Mouse (Mus musculus) stomach, embryonic 16.5 days (tissue): ENCODE measurements at regions not wholly inside any gene's neighbourhood (a gene's known extent, or its start where the extent isn't known, plus 50 kb on each side); places are given as distances from the start of the nearest gene placed in this dataset.

Experiments used
- ATAC-seq: fragments of 200-750 bp; cut with Nextera tagmentation; 2 replicates; pipeline ENCODE4 v1.8.0; 2017; ENCODE audit warnings: moderate number of reproducible peaks, moderate TSS enrichment; ENCODE audit not compliant: insufficient read depth, low FRiP score
- H3K27ac ChIP-seq: fragments of 300-500 bp; sonication (generic); 2 replicates; pipeline ENCODE4 v1.5.1; 2014; ENCODE audit warnings: low read length
- H3K27me3 ChIP-seq: fragments of 300-500 bp; sonication (generic); 2 replicates; pipeline ENCODE4 v1.6.1; 2014; ENCODE audit warnings: low read length, control low read depth, mixed read lengths; ENCODE audit not compliant: control insufficient read depth, insufficient read depth
- H3K36me3 ChIP-seq: fragments of 300-500 bp; sonication (generic); 2 replicates; pipeline ENCODE4 v1.6.1; 2014; ENCODE audit warnings: low read length; ENCODE audit not compliant: control insufficient read depth, insufficient read depth
- H3K4me1 ChIP-seq: fragments of 300-500 bp; sonication (generic); 2 replicates; pipeline ENCODE4 v1.6.1; 2014; ENCODE audit warnings: low read length, control low read depth, mixed read lengths; ENCODE audit not compliant: control insufficient read depth, insufficient read depth
- H3K4me2 ChIP-seq: fragments of 300-500 bp; sonication (generic); 2 replicates; pipeline ENCODE4 v1.6.1; 2014; ENCODE audit warnings: low read depth, low read length, mixed read lengths
- H3K4me3 ChIP-seq: fragments of 300-500 bp; sonication (generic); replicated peaks from 2 replicates; pipeline ENCODE4 v1.5.1; 2014; ENCODE audit warnings: mild to moderate bottlenecking, low read length
- H3K9ac ChIP-seq: fragments of 300-500 bp; sonication (generic); 2 replicates; pipeline ENCODE4 v1.6.1; 2014; ENCODE audit warnings: low read length
- H3K9me3 ChIP-seq: fragments of 300-500 bp; sonication (generic); replicated peaks from 2 replicates; pipeline ENCODE4 v1.6.1; 2016; ENCODE audit warnings: low read length, control low read depth; ENCODE audit not compliant: control insufficient read depth
- WGBS: fragments of 180-500 bp; shearing (Covaris S2); extraction: QIAGEN DNeasy Blood & Tissue Kit; methylation state at CpG from one replicate; pipeline ENCODE4 v1.1.7; 2014; 5-methylcytosine and 5-hydroxymethylcytosine counted together

GRCm38 (mm10) chr8:25426207-25426606 is 602.0 kb upstream of the Adam5 start:
- Histone ChIP-seq H3K27ac (no peak overlapping the region), H3K9ac (no peak overlapping the region), H3K27me3 (no peaks in the 10 kb centered on the region), H3K4me1 (0 out of 2 replicates have a peak, but pooled peaks cover 2% of the 10 kb centered on the region), H3K36me3 (no peaks in the 10 kb centered on the region), H3K4me3 (no peak overlapping the region), H3K4me2 (no peak overlapping the region), H3K9me3 (no peaks in the 10 kb centered on the region)
- no peak for ATAC-seq
- 55% methylated on average over 1 of the region's 1 CpGs for WGBS

- no peak overlapping the region for H3K4me3 ChIP-seq
- H3K9me3 ChIP-seq, result no peaks in the 10 kb centered on the region
- no peaks in the 10 kb centered on the region for H3K4me1 ChIP-seq
- no peaks in the 10 kb centered on the region for H3K27me3 ChIP-seq
- no peak for ATAC-seq
- H3K36me3 ChIP-seq, result no peaks in the 10 kb centered on the region
- H3K4me2 ChIP-seq, result no peak overlapping the region
- no peak overlapping the region for H3K9ac ChIP-seq
- 85% methylated on average over 6 of the region's 6 CpGs for WGBS
- no peak overlapping the region for H3K27ac ChIP-seq
Measured at GRCm38 (mm10) chr8:25421478-25421877, 597.3 kb upstream of the Adam5 start.

DNA sequence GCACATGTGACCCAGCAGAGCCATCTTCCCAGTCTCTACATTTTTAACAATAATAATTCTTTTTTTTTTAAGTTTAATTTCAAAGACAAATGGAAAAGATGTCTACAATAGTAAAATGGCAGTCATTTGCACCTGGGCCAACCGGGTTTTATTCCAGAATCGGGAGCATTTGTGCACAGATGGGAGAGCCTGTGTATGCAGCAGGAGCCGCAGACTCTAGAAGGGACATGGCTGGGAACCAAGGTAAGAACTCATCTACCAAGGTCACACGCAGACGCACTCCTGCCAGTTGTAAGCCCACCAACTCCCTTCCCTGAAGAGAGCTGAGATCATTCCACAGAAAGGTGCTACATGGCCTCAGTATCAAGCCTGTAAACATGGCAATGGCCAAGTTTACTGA is 586.4 kb upstream of the Adam5 start:
- no peaks in the 10 kb centered on the region for H3K27me3 ChIP-seq
- no peaks in the 10 kb centered on the region for H3K36me3 ChIP-seq
- no peak overlapping the region for H3K4me2 ChIP-seq
- H3K4me3 ChIP-seq, result no peak overlapping the region
- H3K9ac ChIP-seq, result no peak overlapping the region
- ATAC-seq, result no peak
- no peaks in the 10 kb centered on the region for H3K4me1 ChIP-seq
- H3K9me3 ChIP-seq, result no peaks in the 10 kb centered on the region
- 89% methylated on average over 5 of the region's 5 CpGs for WGBS
- H3K27ac ChIP-seq, result no peak overlapping the region

- Histone ChIP-seq H3K9me3 (no peaks in the 10 kb centered on the region), H3K36me3 (no peaks in the 10 kb centered on the region), H3K27ac (no peak overlapping the region), H3K27me3 (no peaks in the 10 kb centered on the region), H3K4me3 (no peak overlapping the region), H3K4me2 (no peak overlapping the region), H3K9ac (no peak overlapping the region), H3K4me1 (no peaks in the 10 kb centered on the region)
- WGBS, result 92% methylated on average over 5 of the region's 5 CpGs
- ATAC-seq, result no peak
Measured at GRCm38 (mm10) chr8:25407862-25408261, 583.7 kb upstream of the Adam5 start.

- Histone ChIP-seq H3K27ac (no peak overlapping the region), H3K9ac (no peak overlapping the region), H3K27me3 (no peaks in the 10 kb centered on the region), H3K4me2 (no peak overlapping the region), H3K9me3 (no peaks in the 10 kb centered on the region), H3K36me3 (no peaks in the 10 kb centered on the region), H3K4me1 (peaks cover 7% of the 10 kb centered on the region; the same call in 1 of the 2 replicates), H3K4me3 (no peak overlapping the region)
- no peak for ATAC-seq
- WGBS, result 40% methylated on average over 6 of the region's 6 CpGs
Measured at GRCm38 (mm10) chr8:25392766-25393166, 568.6 kb upstream of the Adam5 start.

- Histone ChIP-seq H3K9me3 (no peaks in the 10 kb centered on the region), H3K9ac (no peak overlapping the region), H3K4me2 (no peak overlapping the region), H3K4me3 (no peak overlapping the region), H3K4me1 (peaks cover 7% of the 10 kb centered on the region; the same call in 1 of the 2 replicates), H3K36me3 (no peaks in the 10 kb centered on the region), H3K27me3 (no peaks in the 10 kb centered on the region), H3K27ac (no peak overlapping the region)
- WGBS, result 59% methylated on average over 10 of the region's 10 CpGs
- no peak for ATAC-seq
Measured at GRCm38 (mm10) chr8:25389947-25390346, 565.8 kb upstream of the Adam5 start.

DNA sequence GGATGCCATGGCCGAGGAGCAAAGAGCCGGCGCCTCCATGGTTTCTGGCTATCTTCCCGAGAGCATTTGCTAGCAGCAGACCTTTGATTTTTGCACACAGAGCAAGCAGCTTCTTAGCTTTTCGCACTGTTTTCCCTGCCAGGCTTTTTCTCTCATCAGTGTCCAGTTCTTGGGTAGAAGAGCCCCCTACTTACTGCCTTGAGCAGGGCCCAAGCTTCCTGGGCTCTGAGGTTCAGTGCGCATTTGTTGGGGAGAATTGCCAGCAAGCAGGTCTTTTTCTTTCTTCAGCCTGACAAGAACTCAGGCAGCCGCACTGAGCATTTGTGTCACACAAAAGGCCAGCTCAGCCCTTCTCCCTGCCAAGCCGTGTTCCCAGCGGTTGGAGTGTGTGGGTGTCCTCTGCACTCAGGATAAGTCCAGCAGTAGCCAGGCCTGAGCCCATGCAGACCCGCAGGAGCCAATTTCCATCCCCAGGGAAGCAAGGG is 565.2 kb upstream of the Adam5 start:
- Histone ChIP-seq H3K4me3 (no peak overlapping the region), H3K4me2 (no peak overlapping the region), H3K4me1 (peaks cover 7% of the 10 kb centered on the region; the same call in 1 of the 2 replicates), H3K9ac (no peak overlapping the region), H3K9me3 (no peaks in the 10 kb centered on the region), H3K36me3 (no peaks in the 10 kb centered on the region), H3K27me3 (no peaks in the 10 kb centered on the region), H3K27ac (no peak overlapping the region; the same call in 1 of the 2 replicates)
- no peak for ATAC-seq
- 58% methylated on average over 10 of the region's 10 CpGs for WGBS

DNA sequence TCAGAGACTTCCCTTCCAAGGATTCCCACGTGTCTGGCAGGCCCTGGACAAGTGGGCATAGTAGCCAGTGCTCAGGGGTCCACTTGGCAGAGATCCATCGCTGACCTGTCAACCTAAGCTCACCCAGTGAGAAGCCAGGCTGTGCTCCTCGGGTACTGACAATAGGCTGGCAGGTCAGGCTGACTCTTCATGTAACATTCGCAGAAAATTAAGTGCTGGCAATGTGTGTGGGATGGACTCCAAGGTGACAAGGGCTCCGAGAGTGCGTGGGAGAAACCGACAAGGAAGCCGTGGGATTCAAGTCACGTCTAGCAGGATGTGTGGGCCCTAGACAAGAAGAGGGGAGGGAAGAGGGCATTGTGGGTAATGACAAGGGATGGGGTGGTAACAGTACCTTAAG is 564.6 kb upstream of the Adam5 start:
- no peak overlapping the region for H3K4me3 ChIP-seq
- no peak overlapping the region for H3K9ac ChIP-seq
- no peak for ATAC-seq
- H3K4me1 ChIP-seq, result peaks cover 7% of the 10 kb centered on the region; the same call in 1 of the 2 replicates
- 69% methylated on average over 9 of the region's 9 CpGs for WGBS
- H3K36me3 ChIP-seq, result no peaks in the 10 kb centered on the region
- no peak overlapping the region for H3K27ac ChIP-seq
- no peaks in the 10 kb centered on the region for H3K27me3 ChIP-seq
- H3K4me2 ChIP-seq, result no peak overlapping the region
- no peaks in the 10 kb centered on the region for H3K9me3 ChIP-seq

- ATAC-seq, result no peak
- WGBS, result 85% methylated on average over 5 of the region's 5 CpGs
- H3K27me3 ChIP-seq, result no peaks in the 10 kb centered on the region
- H3K27ac ChIP-seq, result no peak overlapping the region
- H3K4me1 ChIP-seq, result 0 out of 2 replicates have a peak, but pooled peaks cover 3% of the 10 kb centered on the region
- H3K36me3 ChIP-seq, result no peaks in the 10 kb centered on the region
- no peak overlapping the region for H3K9ac ChIP-seq
- H3K4me3 ChIP-seq, result no peak overlapping the region
- H3K9me3 ChIP-seq, result no peaks in the 10 kb centered on the region
- H3K4me2 ChIP-seq, result no peak overlapping the region
Measured at GRCm38 (mm10) chr8:25385186-25385585, 561.0 kb upstream of the Adam5 start.

GRCm38 (mm10) chr8:25384591-25384990 is 560.4 kb upstream of the Adam5 start:
- Histone ChIP-seq H3K4me2 (no peak overlapping the region), H3K4me1 (0 out of 2 replicates have a peak, but pooled peaks cover 3% of the 10 kb centered on the region), H3K27ac (no peak overlapping the region), H3K36me3 (no peaks in the 10 kb centered on the region), H3K27me3 (no peaks in the 10 kb centered on the region), H3K9me3 (no peaks in the 10 kb centered on the region), H3K4me3 (no peak overlapping the region), H3K9ac (no peak overlapping the region)
- WGBS, result 72% methylated on average over 2 of the region's 2 CpGs
- no peak for ATAC-seq
